Mouse (Mus musculus) midbrain, embryonic 15.5 days (tissue): Measurements from ENCODE around the gene Ddrgk1. TPM values are rescaled to one million over a fixed set of nuclear protein-coding genes. Genes with fewer than 3 reads are reported as not detected.
A peak's percentile ranks its signal among the peaks of the same experiment; 100 is the strongest.
"Not testable (repeated sequence)": the region's sequence is repeated elsewhere in the genome, so short reads cannot be mapped to it uniquely, and the experiment has no call there.

Source experiments
- ATAC-seq: fragments of 200-750 bp; cut with Nextera tagmentation; replicated peaks from 2 replicates; pipeline ENCODE4 v1.8.0; 2017; ENCODE audit warnings: moderate TSS enrichment
- H3K27ac ChIP-seq: fragments of 300-500 bp; sonication (generic); 2 replicates; pipeline ENCODE4 v1.5.1; 2015; ENCODE audit warnings: mild to moderate bottlenecking, inconsistent platforms
- H3K27me3 ChIP-seq: fragments of 300-500 bp; sonication (generic); replicated peaks from 2 replicates; pipeline ENCODE4 v1.6.1; 2015; ENCODE audit warnings: inconsistent platforms
- H3K36me3 ChIP-seq: fragments of 300-500 bp; sonication (generic); replicated peaks from 2 replicates; pipeline ENCODE4 v1.6.1; 2015; ENCODE audit warnings: inconsistent platforms
- H3K4me1 ChIP-seq: fragments of 300-500 bp; sonication (generic); 2 replicates; pipeline ENCODE4 v1.6.1; 2015; ENCODE audit warnings: inconsistent platforms
- H3K4me2 ChIP-seq: fragments of 300-500 bp; sonication (generic); 2 replicates; pipeline ENCODE4 v1.6.1; 2015; ENCODE audit warnings: inconsistent platforms, mild to moderate bottlenecking, moderate library complexity
- H3K4me3 ChIP-seq: fragments of 300-500 bp; sonication (generic); 2 replicates; pipeline ENCODE4 v1.5.1; 2015; ENCODE audit warnings: mild to moderate bottlenecking, inconsistent platforms
- H3K9ac ChIP-seq: fragments of 300-500 bp; sonication (generic); 2 replicates; pipeline ENCODE4 v1.6.1; 2015; ENCODE audit warnings: mild to moderate bottlenecking, inconsistent platforms
- H3K9me3 ChIP-seq: fragments of 300-500 bp; sonication (generic); 2 replicates; pipeline ENCODE4 v1.6.1; 2016; ENCODE audit warnings: inconsistent platforms
- WGBS: fragments of 180-500 bp; shearing (Covaris S2); methylation state at CpG from one replicate; pipeline ENCODE4 v1.1.7; 2015; ENCODE audit warnings: mixed read lengths; 5-methylcytosine and 5-hydroxymethylcytosine counted together
- polyA plus RNA-seq: library from polyadenylated mRNA; unstranded; fragments of >200 nt; fragmentation: Nextera tagmentation; extraction: Ambion mirVana; gene quantifications from 2 replicates; pipeline ENCODE4 v1.2.1, GENCODE M21; 2015

Gene Ddrgk1
- polyA plus RNA-seq, 1 experiment from 2014 or later: 69.4 TPM

GRCm38 (mm10) chr2:130679899-130680298 is 15.4 kb upstream of the Ddrgk1 start:
- Histone ChIP-seq H3K9ac (no peak overlapping the region), H3K4me1 (no peaks in the 10 kb centered on the region), H3K27me3 (no peaks in the 10 kb centered on the region), H3K9me3 (no peaks in the 10 kb centered on the region), H3K4me3 (no peak overlapping the region), H3K4me2 (no peak overlapping the region), H3K36me3 (peaks cover 65% of the 10 kb centered on the region), H3K27ac (no peak overlapping the region)
- 89% methylated on average over 6 of the region's 6 CpGs for WGBS
- ATAC-seq: no peak

GRCm38 (mm10) chr2:130679154-130679553 is 14.7 kb upstream of the Ddrgk1 start:
- 96% methylated on average over 12 of the region's 12 CpGs for WGBS
- no peaks in the 10 kb centered on the region for H3K4me1 ChIP-seq

GRCm38 (mm10) chr2:130677211-130677610 is 12.8 kb upstream of the Ddrgk1 start:
- no peak for ATAC-seq
- no peak overlapping the region for H3K4me2 ChIP-seq
- no peak overlapping the region for H3K4me3 ChIP-seq
- no peaks in the 10 kb centered on the region for H3K4me1 ChIP-seq
- peaks cover 84% of the 10 kb centered on the region for H3K36me3 ChIP-seq
- H3K9ac ChIP-seq: no peak overlapping the region
- no peak overlapping the region for H3K27ac ChIP-seq
- 91% methylated on average over 10 of the region's 10 CpGs for whole genome bisulfite sequencing
- no peaks in the 10 kb centered on the region for H3K9me3 ChIP-seq
- no peaks in the 10 kb centered on the region for H3K27me3 ChIP-seq

More at GRCm38 (mm10) chr2:130679154-130679553, 14.7 kb upstream of the Ddrgk1 start:
- Histone ChIP-seq H3K36me3 (peaks cover 70% of the 10 kb centered on the region), H3K9me3 (no peaks in the 10 kb centered on the region), H3K27ac (no peak overlapping the region), H3K4me2 (no peak overlapping the region), H3K27me3 (no peaks in the 10 kb centered on the region), H3K9ac (no peak overlapping the region), H3K4me3 (no peak overlapping the region)
- ATAC-seq: no peak

- Histone ChIP-seq H3K9me3 (no peaks in the 10 kb centered on the region), H3K4me2 (peak within 1 kb of the TSS; percentile 69), H3K4me1 (peaks cover 34% of the 10 kb centered on the region), H3K4me3 (peak within 1 kb of the TSS; percentile 62), H3K36me3 (peaks cover 12% of the 10 kb centered on the region; the same call in 1 of the 2 replicates), H3K27me3 (no peaks in the 10 kb centered on the region), H3K27ac (peak within 1 kb of the TSS; percentile 87), H3K9ac (peak within 1 kb of the TSS; percentile 65)
- peak; percentile 71 for ATAC-seq
- 2% methylated on average over 31 of the region's 31 CpGs for WGBS
These were observed 3.1 kb upstream of the Ddrgk1 start, which contains the start of gene Itpa for GRCm38 (mm10) chr2:130667559-130667958. Gene Itpa (plus strand): TSS chr2:130667610.

- ATAC-seq: no peak
- H3K4me1 ChIP-seq: peaks cover 21% of the 10 kb centered on the region
- H3K9ac ChIP-seq: peak overlapping the region; percentile 80; the same call in 1 of the 2 replicates
- H3K9me3 ChIP-seq: no peaks in the 10 kb centered on the region
- no peaks in the 10 kb centered on the region for H3K27me3 ChIP-seq
- peaks cover 3% of the 10 kb centered on the region; the same call in 1 of the 2 replicates for H3K36me3 ChIP-seq
- H3K27ac ChIP-seq: peak overlapping the region; percentile 98
- peak overlapping the region; percentile 55 for H3K4me3 ChIP-seq
- 88% methylated on average over 11 of the region's 11 CpGs for WGBS
- H3K4me2 ChIP-seq: peak overlapping the region; percentile 59
These were observed 1.1 kb downstream of the Ddrgk1 start for GRCm38 (mm10) chr2:130663342-130663741.

GRCm38 (mm10) chr2:130658530-130658929 is 5.9 kb downstream of the Ddrgk1 start:
- H3K9me3 ChIP-seq: no peaks in the 10 kb centered on the region
- no peak overlapping the region for H3K4me3 ChIP-seq
- no peak overlapping the region for H3K9ac ChIP-seq
- H3K4me1 ChIP-seq: peaks cover 12% of the 10 kb centered on the region
- WGBS: 97% methylated on average over 10 of the region's 10 CpGs
- H3K4me2 ChIP-seq: no peak overlapping the region
- H3K27me3 ChIP-seq: no peaks in the 10 kb centered on the region
- ATAC-seq: no peak
- peaks cover 31% of the 10 kb centered on the region for H3K36me3 ChIP-seq
- H3K27ac ChIP-seq: no peak overlapping the region

- peaks cover 36% of the 10 kb centered on the region for H3K36me3 ChIP-seq
These were observed 6.9 kb downstream of the Ddrgk1 start for GRCm38 (mm10) chr2:130657541-130657940.

GRCm38 (mm10) chr2:130656536-130656935 is 7.9 kb downstream of the Ddrgk1 start:
- no peaks in the 10 kb centered on the region for H3K4me1 ChIP-seq
- H3K4me2 ChIP-seq: no peak overlapping the region
- no peak overlapping the region for H3K9ac ChIP-seq
- peaks cover 38% of the 10 kb centered on the region for H3K36me3 ChIP-seq
- no peaks in the 10 kb centered on the region for H3K27me3 ChIP-seq
- no peak overlapping the region for H3K27ac ChIP-seq
- no peak overlapping the region for H3K4me3 ChIP-seq
- no peaks in the 10 kb centered on the region for H3K9me3 ChIP-seq
- no peak for ATAC-seq
- WGBS: 93% methylated on average over 9 of the region's 9 CpGs

More at GRCm38 (mm10) chr2:130657541-130657940, 6.9 kb downstream of the Ddrgk1 start:
- Histone ChIP-seq H3K4me3 (no peak overlapping the region), H3K4me2 (no peak overlapping the region), H3K27ac (no peak overlapping the region), H3K4me1 (peaks cover 2% of the 10 kb centered on the region), H3K9me3 (no peaks in the 10 kb centered on the region), H3K9ac (no peak overlapping the region), H3K27me3 (no peaks in the 10 kb centered on the region)
- ATAC-seq: no peak
- WGBS: 86% methylated on average over 6 of the region's 6 CpGs

- H3K4me1 ChIP-seq: no peaks in the 10 kb centered on the region
- no peak overlapping the region for H3K4me3 ChIP-seq
- peaks cover 41% of the 10 kb centered on the region for H3K36me3 ChIP-seq
- H3K27me3 ChIP-seq: no peaks in the 10 kb centered on the region
- no peak for ATAC-seq
- no peak overlapping the region for H3K4me2 ChIP-seq
- no peak overlapping the region for H3K9ac ChIP-seq
- WGBS: 94% methylated on average over 6 of the region's 6 CpGs
- H3K9me3 ChIP-seq: no peaks in the 10 kb centered on the region
- no peak overlapping the region for H3K27ac ChIP-seq
These were observed 8.7 kb downstream of the Ddrgk1 start for GRCm38 (mm10) chr2:130655660-130656339.

GRCm38 (mm10) chr2:130653760-130654159 is 10.7 kb downstream of the Ddrgk1 start:
- Histone ChIP-seq H3K9me3 (no peaks in the 10 kb centered on the region), H3K36me3 (peaks cover 45% of the 10 kb centered on the region), H3K9ac (no peak overlapping the region), H3K4me2 (no peak overlapping the region), H3K27me3 (no peaks in the 10 kb centered on the region), H3K27ac (no peak overlapping the region), H3K4me1 (no peaks in the 10 kb centered on the region), H3K4me3 (no peak overlapping the region)
- no peak for ATAC-seq
- WGBS: 84% methylated on average over 1 of the region's 1 CpGs

- H3K4me2 ChIP-seq: no peak overlapping the region
These were observed 11.2 kb downstream of the Ddrgk1 start for GRCm38 (mm10) chr2:130653303-130653702.

GRCm38 (mm10) chr2:130649028-130649427 is 15.4 kb downstream of the Ddrgk1 start:
- ATAC-seq, H3K4me1 ChIP-seq, H3K4me3 ChIP-seq, H3K27ac ChIP-seq, H3K27me3 ChIP-seq, H3K9ac ChIP-seq, H3K9me3 ChIP-seq, H3K4me2 ChIP-seq: not testable (repeated sequence)
- 81% methylated on average over 6 of the region's 6 CpGs for WGBS
- peaks cover 16% of the 10 kb centered on the region; the same call in 1 of the 2 replicates for H3K36me3 ChIP-seq

More at GRCm38 (mm10) chr2:130653303-130653702, 11.2 kb downstream of the Ddrgk1 start:
- H3K4me1 ChIP-seq: no peaks in the 10 kb centered on the region
- no peaks in the 10 kb centered on the region for H3K9me3 ChIP-seq
- 94% methylated on average over 2 of the region's 2 CpGs for WGBS
- no peak overlapping the region for H3K27ac ChIP-seq
- no peak overlapping the region for H3K9ac ChIP-seq
- H3K4me3 ChIP-seq: no peak overlapping the region
- H3K27me3 ChIP-seq: no peaks in the 10 kb centered on the region
- no peak for ATAC-seq
- peaks cover 41% of the 10 kb centered on the region for H3K36me3 ChIP-seq

- H3K36me3 ChIP-seq: no peaks in the 10 kb centered on the region
- no peaks in the 10 kb centered on the region for H3K27me3 ChIP-seq
- H3K4me1 ChIP-seq: peaks cover 16% of the 10 kb centered on the region
- no peak overlapping the region for H3K9ac ChIP-seq
- H3K9me3 ChIP-seq: no peaks in the 10 kb centered on the region
- 87% methylated on average over 4 of the region's 4 CpGs for WGBS
- H3K4me3 ChIP-seq: no peak overlapping the region
- ATAC-seq: no peak
- no peak overlapping the region for H3K27ac ChIP-seq
- no peak overlapping the region for H3K4me2 ChIP-seq
These were observed 19.3 kb downstream of the Ddrgk1 start for GRCm38 (mm10) chr2:130645198-130645597.
